Mouse (Mus musculus) megakaryocyte-erythroid progenitor cell, adult 5-6 weeks (primary cell): ENCODE results near the gene Cdk16. TPM values are rescaled to one million over a fixed set of nuclear protein-coding genes. Genes with fewer than 3 reads are reported as not detected.
"Not testable (repeated sequence)": the region's sequence is repeated elsewhere in the genome, so short reads cannot be mapped to it uniquely, and the experiment has no call there.

Experiments used
- ATAC-seq: replicated peaks from 2 replicates; pipeline ENCODE4 v1.8.0; 2016; ENCODE audit warnings: mild to moderate bottlenecking, inconsistent platforms; ENCODE audit not compliant: severe bottlenecking, poor library complexity, low FRiP score, low TSS enrichment
- total RNA-seq, 2 experiments: library from RNA; stranded (forward) in 1 of 2; stranded (reverse) in 1 of 2; fragments of 200-1000, 215-1000 nt in 1 of 2; fragments of >200 nt in 1 of 2; fragmentation: Nextera tagmentation in 1 of 2; gene quantifications; 2 replicates each; pipeline ENCODE4 v1.2.3; 2014 to 2017

Gene Cdk16
- total RNA-seq (2014; fragmentation: Nextera tagmentation), result 82.1 and 92.3 TPM in 2 replicates
- 18.3 and 22.2 TPM in 2 replicates for total RNA-seq (2017)

GRCm38 (mm10) chrX:20687519-20688067 is at the start of gene Cdk16:
Gene Cdk16, plus strand, starts transcription at chrX:20687954.
- ATAC-seq, result peak; percentile 88

- ATAC-seq, result no peak
These were observed 49.6 kb upstream of the Cdk16 start for GRCm38 (mm10) chrX:20638141-20638540.

- ATAC-seq, result no peak
These were observed 43.0 kb upstream of the Cdk16 start for GRCm38 (mm10) chrX:20644780-20645179.

GRCm38 (mm10) chrX:20657593-20657992 is 30.2 kb upstream of the Cdk16 start:
- no peak for ATAC-seq

- ATAC-seq, result peak; percentile 85
These were observed 29.6 kb upstream of the Cdk16 start, which contains the start of gene Uba1 for GRCm38 (mm10) chrX:20658026-20658652. Gene Uba1, plus strand, starts transcription at chrX:20658326.

GRCm38 (mm10) chrX:20658891-20659406 is 28.8 kb upstream of the Cdk16 start:
- ATAC-seq, result peak; percentile 24; the same call in 1 of the 2 replicates

GRCm38 (mm10) chrX:20662317-20662715 is 25.4 kb upstream of the Cdk16 start:
- ATAC-seq, result no peak

- ATAC-seq, result peak; percentile 77
These were observed 24.9 kb upstream of the Cdk16 start for GRCm38 (mm10) chrX:20662716-20663443.

GRCm38 (mm10) chrX:20663444-20663790 is 24.3 kb upstream of the Cdk16 start:
- ATAC-seq, result 0 out of 2 replicates have a peak, but pooled peaks have one; percentile 0

GRCm38 (mm10) chrX:20688068-20688547 is 354 bp downstream of the Cdk16 start:
- peak; percentile 72 for ATAC-seq

GRCm38 (mm10) chrX:20688615-20689014 is 861 bp downstream of the Cdk16 start:
- ATAC-seq, result no peak

- ATAC-seq, result no peak
These were observed 3.8 kb downstream of the Cdk16 start for GRCm38 (mm10) chrX:20691566-20691965.

- no peak for ATAC-seq
These were observed 4.9 kb downstream of the Cdk16 start for GRCm38 (mm10) chrX:20692616-20693015.

- no peak for ATAC-seq
These were observed 8.1 kb downstream of the Cdk16 start for GRCm38 (mm10) chrX:20695842-20696241.

- peak; percentile 42 for ATAC-seq
These were observed 16.1 kb downstream of the Cdk16 start, which contains the start of gene Usp11 for GRCm38 (mm10) chrX:20703741-20704290. Gene Usp11, plus strand, starts transcription at chrX:20703906.

- ATAC-seq, result peak; percentile 93
These were observed 16.7 kb downstream of the Cdk16 start for GRCm38 (mm10) chrX:20704295-20705082.

- no peak for ATAC-seq
These were observed 17.3 kb downstream of the Cdk16 start for GRCm38 (mm10) chrX:20705083-20705402.

GRCm38 (mm10) chrX:20728681-20729080 is 40.9 kb downstream of the Cdk16 start:
- ATAC-seq, result no peak

- ATAC-seq, result not testable (repeated sequence)
These were observed 42.3 kb downstream of the Cdk16 start for GRCm38 (mm10) chrX:20730048-20730447.
